Mouse (Mus musculus) T-helper 2 cell (primary cell): ENCODE data around the gene Tada1.

Experiments used
- in situ Hi-C: fragments of 300-600 bp; cut with MboI, MseI; formaldehyde crosslinking; loops from one replicate; pipeline ENCODE4 v1.15.1; 2025; ENCODE audit warnings: high pct_unique_total_duplicates

Gene Tada1

GRCm38 (mm10) chr1:166379013-166379629 is at the start of gene Tada1:
Gene Tada1, plus strand, starts transcription at chr1:166379097.
- in situ Hi-C loops: loop anchor here (10.0 kb wide), 2 partner anchors 614 to 924 kb away; partner anchors contain the start of gene Creg1

- in situ Hi-C loops: no loop called here
Measured at GRCm38 (mm10) chr1:166330752-166331151, 48.1 kb upstream of the Tada1 start.

DNA sequence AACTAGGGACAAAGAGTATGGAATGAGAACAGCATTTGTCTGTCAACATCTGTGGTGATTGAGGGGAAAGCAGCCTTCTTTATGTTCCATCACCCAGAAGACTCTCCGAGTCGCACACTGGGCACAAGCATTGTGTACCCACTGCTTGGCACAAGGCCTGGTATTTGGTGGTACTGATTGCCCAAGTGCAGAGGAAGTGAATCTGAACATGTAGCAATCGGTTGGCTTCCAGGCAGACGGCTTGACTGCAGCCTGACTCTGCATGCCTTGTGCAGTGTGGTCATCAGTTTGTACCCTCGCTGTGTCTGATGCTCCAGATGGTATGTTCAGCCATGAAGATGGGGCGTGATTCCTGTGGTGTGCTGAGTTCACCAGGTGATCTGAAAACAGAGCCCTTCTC is 39.8 kb upstream of the Tada1 start:
- in situ Hi-C loops: no loop called here

DNA sequence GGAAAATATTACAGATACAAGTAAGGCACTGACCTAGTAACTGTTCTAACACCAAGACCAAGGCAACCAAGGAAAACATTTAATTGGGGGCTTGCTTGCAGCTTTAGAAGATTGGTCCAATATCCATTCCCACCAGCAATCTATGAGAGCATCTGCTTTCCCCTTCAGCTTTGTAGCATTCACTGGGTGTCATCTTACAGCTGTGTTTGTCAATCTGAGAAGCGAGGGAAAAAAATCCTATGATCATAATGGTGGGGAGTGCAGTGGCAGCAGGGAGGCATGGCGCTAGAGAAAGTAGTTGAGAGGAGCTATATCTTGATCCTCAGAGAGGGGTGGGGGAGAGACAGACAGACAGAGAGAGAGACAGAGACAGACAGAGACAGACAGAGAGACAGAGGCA is 36.8 kb upstream of the Tada1 start:
- in situ Hi-C loops: no loop called here

DNA sequence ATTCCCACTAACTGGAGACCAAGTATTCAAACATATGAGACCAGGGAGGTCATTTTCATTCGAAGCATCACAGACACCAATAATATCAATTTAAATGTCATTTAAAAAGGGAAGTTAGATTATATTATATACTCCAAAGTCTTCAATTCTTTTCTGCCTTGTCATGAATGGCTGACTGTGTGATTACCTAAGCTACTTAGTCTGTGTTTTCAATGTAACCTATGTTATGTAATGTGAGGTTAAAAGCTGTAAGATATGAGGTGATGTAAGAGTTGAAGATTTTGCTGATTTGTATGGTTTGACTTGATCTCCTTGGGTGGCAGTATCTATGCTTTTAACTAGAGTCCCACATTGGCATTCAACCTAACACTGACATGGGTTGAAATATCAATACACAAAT is 36.4 kb upstream of the Tada1 start:
- in situ Hi-C loops: no loop called here

DNA sequence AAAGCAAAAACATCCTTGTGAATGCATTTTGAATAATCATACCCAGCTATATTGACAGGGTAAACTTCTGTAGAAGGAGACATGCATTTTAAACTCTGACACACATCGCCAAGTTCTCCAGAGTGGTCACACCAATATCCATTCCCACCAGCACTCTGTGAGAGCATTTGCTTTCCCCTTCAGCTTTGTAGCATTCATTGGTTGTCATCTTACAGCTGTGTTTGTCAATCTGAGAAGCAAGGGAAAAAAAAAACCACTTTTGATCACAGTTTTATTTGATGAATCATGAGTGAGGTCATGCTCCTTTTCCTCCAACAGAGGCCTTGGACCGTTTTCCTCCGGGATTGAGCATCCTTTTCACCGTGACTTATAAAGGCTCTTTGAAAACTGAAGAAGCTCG is 35.3 kb upstream of the Tada1 start:
- in situ Hi-C loops: no loop called here

DNA sequence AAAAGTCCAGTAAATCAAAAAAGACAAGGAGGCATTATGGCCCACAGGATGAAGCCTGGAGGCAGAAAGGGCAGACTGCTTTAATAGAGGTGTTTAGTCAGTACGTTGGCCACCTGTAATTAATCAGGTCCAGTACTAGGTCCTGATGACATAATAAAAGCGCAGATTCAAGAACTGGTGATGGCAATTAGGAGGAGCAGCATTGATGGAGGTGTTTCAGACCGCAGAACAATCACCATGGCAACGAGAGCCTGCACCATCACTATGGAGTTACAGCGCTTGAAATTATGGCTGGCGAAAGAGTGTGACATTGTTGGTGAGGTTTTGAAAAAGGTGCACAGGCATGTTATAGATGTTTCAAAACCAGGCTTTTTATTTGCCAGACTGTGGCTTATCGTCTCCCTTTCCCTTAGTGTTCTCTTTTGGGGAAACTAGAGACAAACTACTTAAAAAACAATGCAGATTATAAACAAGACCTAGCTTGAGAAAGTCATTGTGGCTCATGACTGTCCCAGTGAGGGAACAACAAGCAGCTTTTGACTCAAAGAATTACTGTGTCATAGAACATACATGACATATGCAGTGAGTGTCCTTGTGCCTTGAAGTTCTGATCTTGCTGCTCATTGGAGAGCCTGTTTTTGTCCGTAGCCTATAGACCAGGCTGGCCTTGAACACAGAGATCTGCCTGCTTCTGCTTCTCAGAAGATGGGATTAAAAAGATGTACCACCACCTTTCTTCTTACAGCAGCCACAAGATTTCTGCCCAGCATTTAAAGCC is 34.4 kb upstream of the Tada1 start:
- in situ Hi-C loops: no loop called here

- in situ Hi-C loops: no loop called here
Measured at GRCm38 (mm10) chr1:166345602-166346001, 33.3 kb upstream of the Tada1 start.

DNA sequence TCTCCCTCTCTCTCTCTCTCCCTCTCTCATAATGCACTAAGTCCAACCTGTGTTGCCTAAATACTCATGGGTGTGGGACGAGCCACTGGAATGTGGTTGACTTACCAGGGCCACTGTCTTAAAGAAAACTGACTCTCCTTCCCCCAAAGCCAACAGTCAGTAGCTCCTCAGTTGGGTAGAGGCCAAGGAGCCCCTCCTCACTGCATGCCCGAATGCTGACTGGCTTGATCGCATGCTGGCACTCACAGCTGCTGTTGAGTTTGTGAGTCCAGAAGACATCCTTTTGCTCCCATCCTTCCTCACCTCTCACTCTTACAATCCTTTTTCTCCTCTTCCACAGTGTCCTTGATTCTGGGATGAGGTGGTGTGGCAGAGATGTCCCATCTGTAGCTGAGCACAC is 32.0 kb upstream of the Tada1 start:
- in situ Hi-C loops: no loop called here

DNA sequence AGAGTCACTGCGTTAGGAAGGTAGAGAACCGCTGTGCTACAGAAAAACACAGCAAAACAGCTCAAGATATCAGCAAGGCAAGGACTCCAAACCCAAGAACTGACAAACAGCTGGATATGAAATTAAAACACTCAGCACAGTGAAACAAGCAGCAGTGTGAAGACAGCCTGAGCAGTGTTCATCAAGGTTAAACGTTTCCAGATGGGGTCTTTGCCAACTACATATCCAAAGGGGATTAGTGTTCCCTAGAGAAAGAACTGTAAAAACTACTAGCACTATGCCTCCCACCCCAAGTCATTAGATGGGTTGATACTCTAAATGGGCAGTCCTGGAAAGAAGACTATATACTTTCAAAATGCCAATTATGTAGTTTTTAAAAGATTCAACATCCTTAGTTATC is 29.6 kb upstream of the Tada1 start:
- in situ Hi-C loops: no loop called here

GRCm38 (mm10) chr1:166349751-166350150 is 29.1 kb upstream of the Tada1 start:
- in situ Hi-C loops: no loop called here

GRCm38 (mm10) chr1:166360157-166360855 is 18.6 kb upstream of the Tada1 start:
- in situ Hi-C loops: loop anchor here (5.0 kb wide), 1 partner anchor 198 kb away; no protein-coding TSS in a partner anchor

- in situ Hi-C loops: loop anchor here (5.0 kb wide), 1 partner anchor 199 kb away; no protein-coding TSS in a partner anchor
Measured at GRCm38 (mm10) chr1:166360896-166361295, 18.0 kb upstream of the Tada1 start.

DNA sequence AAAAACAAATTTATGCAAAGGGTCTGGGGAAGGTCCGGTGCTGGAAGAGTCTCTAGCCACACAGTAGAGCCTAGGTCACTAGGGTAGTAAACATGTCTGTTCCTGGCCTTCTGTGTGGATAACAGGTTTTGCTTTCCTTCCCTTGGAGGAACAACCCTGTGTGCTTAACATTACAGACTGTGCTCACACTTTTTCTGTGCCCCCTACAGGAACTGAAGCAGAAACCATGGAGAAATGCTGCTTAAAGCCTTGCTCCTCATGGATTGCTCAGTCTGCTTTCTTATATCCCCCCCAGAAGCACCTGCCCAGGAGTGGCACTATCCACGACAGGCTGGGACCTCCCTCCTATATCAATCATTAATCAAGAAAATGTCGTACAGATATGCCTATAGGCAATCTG is 17.1 kb upstream of the Tada1 start:
- in situ Hi-C loops: loop anchor here (5.0 kb wide), 1 partner anchor 200 kb away; no protein-coding TSS in a partner anchor

DNA sequence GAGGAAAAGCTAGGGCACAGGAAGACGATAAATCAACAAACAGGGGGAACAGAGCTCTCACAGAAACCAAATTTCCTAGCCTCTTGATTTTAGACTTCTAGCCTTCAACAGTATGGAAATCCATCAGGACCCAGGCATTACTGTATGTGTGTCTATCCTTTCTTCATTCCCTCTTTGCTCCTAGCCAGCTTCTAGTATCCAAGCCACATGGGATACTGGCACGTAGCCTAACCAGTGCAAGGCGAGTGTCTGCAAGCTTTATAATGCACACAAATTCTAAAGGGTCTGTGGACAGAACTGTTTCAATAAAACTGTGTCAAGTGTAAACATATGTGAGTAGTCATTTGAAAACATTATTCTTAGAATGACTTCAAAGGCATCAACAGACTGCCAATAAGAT is 16.2 kb upstream of the Tada1 start:
- in situ Hi-C loops: loop anchor here (5.0 kb wide), 1 partner anchor 200 kb away; no protein-coding TSS in a partner anchor

DNA sequence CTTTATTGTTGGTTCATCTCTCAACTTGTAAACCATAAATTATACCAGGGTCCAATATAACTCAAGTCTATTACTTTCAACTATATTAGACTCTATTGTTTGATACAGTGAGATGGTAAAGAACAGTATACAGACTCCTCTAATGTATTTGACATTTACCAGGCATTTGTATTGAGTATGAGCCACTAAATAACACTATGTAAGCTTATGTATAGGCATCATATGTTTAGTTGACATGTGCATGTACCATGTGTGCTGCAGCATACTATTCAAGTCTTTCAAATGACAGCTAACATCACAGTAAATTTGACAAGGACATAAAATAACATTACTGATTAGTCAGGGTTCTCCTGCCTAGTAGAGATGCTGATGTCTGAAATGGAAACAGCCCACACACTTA is 15.8 kb upstream of the Tada1 start:
- in situ Hi-C loops: loop anchor here (5.0 kb wide), 1 partner anchor 201 kb away; no protein-coding TSS in a partner anchor

DNA sequence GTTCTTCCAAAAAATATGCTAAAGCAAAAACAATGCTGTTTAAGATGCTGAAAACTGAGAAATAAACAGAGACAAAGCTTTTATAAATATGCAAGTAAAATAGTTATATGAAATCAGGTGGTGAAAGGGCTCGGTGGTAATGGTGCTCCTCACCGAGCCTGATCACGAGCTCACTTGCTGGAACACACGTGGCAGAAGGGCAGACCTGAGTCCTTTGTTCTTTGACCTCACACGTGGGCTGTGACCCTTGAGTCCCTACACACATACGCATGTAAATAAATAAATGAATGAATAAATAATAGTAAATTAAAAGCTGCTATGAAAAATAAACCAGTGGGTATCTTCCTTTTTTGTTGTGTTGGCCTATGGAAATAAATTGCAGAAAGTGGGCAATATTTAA is 1.7 kb upstream of the Tada1 start:
- in situ Hi-C loops: loop anchor here (10.0 kb wide), 2 partner anchors 612 to 922 kb away; partner anchors contain the start of gene Creg1

DNA sequence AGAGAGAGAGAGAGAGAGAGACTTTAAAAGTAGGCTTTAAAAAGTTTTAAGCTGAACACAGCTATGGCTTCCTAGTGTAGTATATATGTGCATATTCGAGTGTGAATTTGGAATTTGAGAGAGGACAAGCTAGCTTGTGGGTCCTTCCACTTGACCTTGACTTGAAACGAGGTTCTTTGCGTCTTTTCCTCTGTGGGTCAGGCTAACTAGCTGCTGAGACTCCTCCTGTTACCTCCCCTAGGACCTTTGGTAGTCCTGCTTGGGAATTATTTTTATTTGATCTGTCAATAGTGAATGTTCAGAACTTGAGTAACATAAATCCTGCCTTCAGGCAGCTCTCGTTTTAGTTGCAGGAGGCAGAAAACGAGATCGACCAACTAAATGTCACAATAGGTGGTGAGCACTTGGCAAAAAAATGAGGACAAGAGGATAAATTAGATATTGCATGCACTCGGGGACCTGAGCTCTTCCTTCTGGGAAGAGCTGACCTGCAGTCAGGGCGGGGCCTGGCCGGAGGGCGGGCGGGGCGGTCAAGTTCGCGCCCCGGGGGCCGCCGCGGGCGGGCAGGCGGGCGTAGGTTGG is 375 bp upstream of the Tada1 start:
- in situ Hi-C loops: loop anchor here (10.0 kb wide), 2 partner anchors 614 to 924 kb away; partner anchors contain the start of gene Creg1

GRCm38 (mm10) chr1:166379630-166380231 is 834 bp downstream of the Tada1 start:
- in situ Hi-C loops: loop anchor here (10.0 kb wide), 2 partner anchors 615 to 925 kb away; partner anchors contain the start of gene Creg1

DNA sequence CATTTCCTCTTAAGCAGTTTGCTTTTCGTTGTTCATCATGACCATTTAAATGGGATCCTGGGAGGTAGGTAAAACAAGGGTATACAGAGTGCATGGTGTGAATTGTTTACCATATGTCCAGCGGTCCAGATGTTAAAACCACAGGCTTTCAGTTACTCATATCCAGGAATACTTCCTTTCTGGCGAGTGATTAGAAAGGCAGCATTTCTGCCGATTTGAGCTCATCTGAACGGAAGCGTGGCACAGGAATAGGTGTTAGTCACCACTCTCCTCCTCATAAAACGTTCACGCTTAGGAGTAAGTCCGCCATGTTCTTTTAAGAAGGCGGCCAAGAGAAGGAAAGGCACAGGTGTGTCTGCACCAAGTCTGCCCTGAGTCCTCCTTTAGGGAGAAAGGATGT is 2.4 kb downstream of the Tada1 start:
- in situ Hi-C loops: no loop called here

DNA sequence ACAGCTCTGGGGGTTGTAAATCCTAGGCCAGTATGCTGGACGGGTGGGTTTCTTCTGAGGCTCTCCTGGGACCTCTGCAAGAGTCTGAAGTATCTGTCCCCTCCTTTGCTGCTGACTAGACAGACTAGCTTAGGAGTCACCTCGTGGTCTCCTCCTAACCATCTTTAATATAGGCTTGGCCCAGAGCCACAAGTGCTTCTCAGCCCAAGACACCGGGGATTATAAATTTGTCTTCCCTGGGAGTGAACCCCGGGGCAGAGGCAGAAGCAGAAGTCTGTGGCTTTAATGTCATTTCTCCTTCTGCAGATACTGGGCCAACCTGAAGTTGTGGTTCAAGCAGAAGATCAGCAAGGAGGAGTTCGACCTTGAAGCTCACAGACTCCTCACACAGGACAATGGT is 2.9 kb downstream of the Tada1 start:
- in situ Hi-C loops: no loop called here
